Mouse (Mus musculus): ENCODE measurements at regions not wholly inside any gene's neighbourhood (a gene's known extent, or its start where the extent isn't known, plus 50 kb on each side); places are given as distances from the start of the nearest gene placed in this dataset.

DNA sequence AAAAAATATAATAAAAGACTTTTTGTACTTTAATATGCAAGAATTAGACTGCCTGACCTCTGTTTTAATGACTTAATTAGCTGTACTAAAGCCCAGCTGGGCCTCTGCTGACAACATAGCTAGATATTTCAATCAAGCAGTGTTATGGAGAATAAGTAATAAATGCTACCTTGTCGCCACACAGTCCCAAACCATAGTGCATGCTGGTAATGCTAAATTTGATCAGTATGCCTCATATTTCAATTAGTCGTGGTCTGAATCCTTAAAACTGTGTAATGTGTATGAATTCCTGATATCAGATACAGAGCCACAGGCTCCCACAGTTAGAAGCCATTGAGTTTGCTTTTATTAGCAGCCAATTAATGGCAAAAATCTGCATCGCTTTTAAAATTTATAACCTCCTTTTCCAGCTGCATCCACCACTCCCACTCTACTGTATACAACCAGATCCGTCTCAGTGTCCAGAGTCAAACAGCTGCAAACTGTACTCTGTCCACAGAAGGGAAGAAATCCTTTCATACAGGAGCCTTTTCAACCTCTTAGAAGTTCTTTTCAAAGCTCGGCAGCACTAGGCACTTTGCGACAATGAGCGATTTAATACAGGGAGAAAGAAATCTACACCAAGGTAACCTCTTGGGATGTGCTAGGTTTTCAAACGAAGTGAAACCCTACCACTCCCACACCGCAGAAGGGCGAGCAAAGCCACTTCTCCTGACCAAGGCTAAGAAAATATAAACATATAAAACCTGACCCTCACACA, 317.8 kb upstream of the Pitx2 start:
- Histone ChIP-seq H3K27me3 (ENCODE audit: insufficient read depth, low read length) (peaks cover 7% of the 10 kb centered on the region; the same call in 1 of the 2 replicates), H3K9me3 (replicated peaks; ENCODE audit: low read length) (no peaks in the 10 kb centered on the region), H3K4me3 (replicated peaks; ENCODE audit: low read depth, low read length) (no peak overlapping the region), H3K27ac (no peak overlapping the region), H3K9ac (ENCODE audit: low read depth, low read length) (no peak overlapping the region), H3K36me3 (ENCODE audit: insufficient read depth, low read length) (no peaks in the 10 kb centered on the region), H3K4me1 (replicated peaks; ENCODE audit: insufficient read depth, low read length) (no peaks in the 10 kb centered on the region), H3K4me2 (ENCODE audit: low read length) (no peak overlapping the region)
- WGBS = 17% methylated on average over 10 of the region's 10 CpGs
- ATAC-seq (replicated peaks; ENCODE audit: low FRiP score, low read depth) = peak; percentile 46; the same call in 1 of the 2 replicates
- TF ChIP-seq CTCF (IDR thresholded peaks at IDR 0.05; ENCODE audit: low read depth) = no peak
- DNase-seq (ENCODE audit: low spot score) = peak; percentile 83

- Histone ChIP-seq H3K4me1 (replicated peaks; ENCODE audit: insufficient read depth, low read length) (no peaks in the 10 kb centered on the region), H3K9ac (ENCODE audit: low read depth, low read length) (no peak overlapping the region), H3K4me3 (replicated peaks; ENCODE audit: low read depth, low read length) (no peak overlapping the region), H3K4me2 (ENCODE audit: low read length) (no peak overlapping the region), H3K27me3 (ENCODE audit: insufficient read depth, low read length) (peaks cover 7% of the 10 kb centered on the region; the same call in 1 of the 2 replicates), H3K9me3 (replicated peaks; ENCODE audit: low read length) (no peaks in the 10 kb centered on the region), H3K36me3 (ENCODE audit: insufficient read depth, low read length) (no peaks in the 10 kb centered on the region), H3K27ac (no peak overlapping the region)
- no peak for TF ChIP-seq CTCF (IDR thresholded peaks at IDR 0.05; ENCODE audit: low read depth)
- DNase-seq (ENCODE audit: low spot score) (no peak), ATAC-seq (replicated peaks; ENCODE audit: low FRiP score, low read depth) (no peak)
- WGBS = 59% methylated on average over 7 of the region's 7 CpGs
Observed at GRCm38 (mm10) chr3:128883636-128884195, 316.0 kb upstream of the Pitx2 start.

DNA sequence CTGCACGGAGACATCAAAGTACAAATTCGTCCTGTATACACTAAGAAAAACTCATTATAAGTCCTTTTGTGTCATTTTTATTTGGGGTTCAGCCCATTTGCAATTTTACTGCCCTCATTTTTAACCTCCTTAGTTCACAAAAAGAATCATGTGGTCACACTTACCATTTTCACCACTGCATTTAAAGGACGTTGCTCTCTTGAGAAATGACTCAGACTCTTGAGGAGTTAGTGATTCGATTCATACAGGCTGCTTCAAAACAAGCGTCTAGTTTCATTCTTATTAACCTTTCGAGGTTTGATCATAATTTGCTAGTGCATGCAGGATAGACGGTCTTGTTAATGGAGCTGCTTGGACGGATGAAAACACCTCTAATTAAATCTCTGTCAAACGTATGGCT, 313.0 kb upstream of the Pitx2 start:
- no peak overlapping the region for H3K27ac ChIP-seq
- H3K4me1 ChIP-seq (replicated peaks; ENCODE audit: insufficient read depth, low read length) = no peaks in the 10 kb centered on the region
- no peak overlapping the region for H3K4me3 ChIP-seq (replicated peaks; ENCODE audit: low read depth, low read length)
- no peak for TF ChIP-seq CTCF (IDR thresholded peaks at IDR 0.05; ENCODE audit: low read depth)
- ATAC-seq (replicated peaks; ENCODE audit: low FRiP score, low read depth) (no peak), DNase-seq (ENCODE audit: low spot score) (no peak)
- H3K9me3 ChIP-seq (replicated peaks; ENCODE audit: low read length) = no peaks in the 10 kb centered on the region
- 58% methylated on average over 9 of the region's 9 CpGs for WGBS
- H3K4me2 ChIP-seq (ENCODE audit: low read length) = no peak overlapping the region
- 0 out of 2 replicates have a peak, but pooled peaks cover 4% of the 10 kb centered on the region for H3K27me3 ChIP-seq (ENCODE audit: insufficient read depth, low read length)
- H3K9ac ChIP-seq (ENCODE audit: low read depth, low read length) = no peak overlapping the region
- no peaks in the 10 kb centered on the region for H3K36me3 ChIP-seq (ENCODE audit: insufficient read depth, low read length)

GRCm38 (mm10) chr3:128891078-128891477, 308.6 kb upstream of the Pitx2 start:
- H3K36me3 ChIP-seq (ENCODE audit: insufficient read depth, low read length) = no peaks in the 10 kb centered on the region
- no peak overlapping the region for H3K9ac ChIP-seq (ENCODE audit: low read depth, low read length)
- no peaks in the 10 kb centered on the region for H3K4me1 ChIP-seq (replicated peaks; ENCODE audit: insufficient read depth, low read length)
- 63% methylated on average over 5 of the region's 5 CpGs for WGBS
- no peak overlapping the region for H3K4me3 ChIP-seq (replicated peaks; ENCODE audit: low read depth, low read length)
- no peaks in the 10 kb centered on the region for H3K27me3 ChIP-seq (ENCODE audit: insufficient read depth, low read length)
- no peak for DNase-seq (ENCODE audit: low spot score)
- ATAC-seq (replicated peaks; ENCODE audit: low FRiP score, low read depth) = no peak
- no peak overlapping the region for H3K27ac ChIP-seq
- no peaks in the 10 kb centered on the region for H3K9me3 ChIP-seq (replicated peaks; ENCODE audit: low read length)
- no peak for TF ChIP-seq CTCF (IDR thresholded peaks at IDR 0.05; ENCODE audit: low read depth)
- no peak overlapping the region for H3K4me2 ChIP-seq (ENCODE audit: low read length)

DNA sequence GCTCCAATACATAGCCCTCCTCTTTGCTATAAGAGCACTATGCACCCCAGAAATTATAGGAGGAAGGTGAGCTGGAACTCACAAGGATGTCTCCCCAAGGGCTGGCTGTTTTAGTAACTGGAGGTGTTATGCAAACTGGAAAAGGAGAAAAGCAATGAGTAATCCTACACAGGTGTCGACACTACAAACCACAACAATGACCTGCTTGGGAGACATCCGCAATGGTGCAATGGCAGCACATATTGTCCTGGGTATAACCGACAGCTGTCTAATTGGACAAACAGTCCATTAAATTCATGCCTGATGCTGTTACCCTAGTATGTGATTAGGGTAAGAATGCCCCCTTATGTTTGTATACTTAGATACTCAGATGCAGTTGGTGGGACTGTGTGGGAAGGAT, 303.1 kb upstream of the Pitx2 start:
- H3K4me1 ChIP-seq (replicated peaks; ENCODE audit: insufficient read depth, low read length) = no peaks in the 10 kb centered on the region
- no peak overlapping the region for H3K27ac ChIP-seq
- H3K9me3 ChIP-seq (replicated peaks; ENCODE audit: low read length) = no peaks in the 10 kb centered on the region
- no peaks in the 10 kb centered on the region for H3K27me3 ChIP-seq (ENCODE audit: insufficient read depth, low read length)
- no peak for TF ChIP-seq CTCF (IDR thresholded peaks at IDR 0.05; ENCODE audit: low read depth)
- no peak for DNase-seq (ENCODE audit: low spot score)
- H3K4me2 ChIP-seq (ENCODE audit: low read length) = no peak overlapping the region
- H3K4me3 ChIP-seq (replicated peaks; ENCODE audit: low read depth, low read length) = no peak overlapping the region
- H3K9ac ChIP-seq (ENCODE audit: low read depth, low read length) = no peak overlapping the region
- no peak for ATAC-seq (replicated peaks; ENCODE audit: low FRiP score, low read depth)
- WGBS = 93% methylated on average over 3 of the region's 3 CpGs
- H3K36me3 ChIP-seq (ENCODE audit: insufficient read depth, low read length) = no peaks in the 10 kb centered on the region

DNA sequence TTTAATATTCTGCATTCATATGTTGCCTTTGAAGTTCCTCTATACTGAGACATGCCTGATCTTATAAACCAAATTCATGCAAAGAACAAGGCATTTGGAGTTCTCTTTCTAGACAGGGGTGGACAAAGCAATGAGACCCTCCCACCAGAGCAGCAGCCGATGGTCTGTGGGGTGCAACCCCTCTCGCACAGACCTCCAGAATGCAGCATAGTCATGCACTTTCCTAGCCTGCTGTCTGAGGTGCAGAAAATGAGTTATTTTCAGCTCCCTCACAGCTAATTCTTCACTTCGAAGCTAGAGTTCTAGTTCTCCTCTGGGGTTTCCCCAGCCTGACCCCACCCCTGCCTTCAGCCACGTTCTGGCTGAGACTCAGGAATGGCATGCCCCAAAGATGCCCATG, 288.6 kb upstream of the Pitx2 start:
- no peaks in the 10 kb centered on the region for H3K9me3 ChIP-seq (replicated peaks; ENCODE audit: low read length)
- no peaks in the 10 kb centered on the region for H3K36me3 ChIP-seq (ENCODE audit: insufficient read depth, low read length)
- H3K4me3 ChIP-seq (replicated peaks; ENCODE audit: low read depth, low read length) = no peak overlapping the region
- H3K27ac ChIP-seq = no peak overlapping the region
- H3K4me1 ChIP-seq (replicated peaks; ENCODE audit: insufficient read depth, low read length) = no peaks in the 10 kb centered on the region
- TF ChIP-seq CTCF (IDR thresholded peaks at IDR 0.05; ENCODE audit: low read depth) = no peak
- WGBS = 11% methylated on average over 4 of the region's 4 CpGs
- no peak overlapping the region for H3K4me2 ChIP-seq (ENCODE audit: low read length)
- DNase-seq (ENCODE audit: low spot score) = no peak
- no peak for ATAC-seq (replicated peaks; ENCODE audit: low FRiP score, low read depth)
- no peaks in the 10 kb centered on the region for H3K27me3 ChIP-seq (ENCODE audit: insufficient read depth, low read length)
- H3K9ac ChIP-seq (ENCODE audit: low read depth, low read length) = no peak overlapping the region
